9 mouse cellular contexts compared by ENCODE assay signal in the genomic region with DNA sequence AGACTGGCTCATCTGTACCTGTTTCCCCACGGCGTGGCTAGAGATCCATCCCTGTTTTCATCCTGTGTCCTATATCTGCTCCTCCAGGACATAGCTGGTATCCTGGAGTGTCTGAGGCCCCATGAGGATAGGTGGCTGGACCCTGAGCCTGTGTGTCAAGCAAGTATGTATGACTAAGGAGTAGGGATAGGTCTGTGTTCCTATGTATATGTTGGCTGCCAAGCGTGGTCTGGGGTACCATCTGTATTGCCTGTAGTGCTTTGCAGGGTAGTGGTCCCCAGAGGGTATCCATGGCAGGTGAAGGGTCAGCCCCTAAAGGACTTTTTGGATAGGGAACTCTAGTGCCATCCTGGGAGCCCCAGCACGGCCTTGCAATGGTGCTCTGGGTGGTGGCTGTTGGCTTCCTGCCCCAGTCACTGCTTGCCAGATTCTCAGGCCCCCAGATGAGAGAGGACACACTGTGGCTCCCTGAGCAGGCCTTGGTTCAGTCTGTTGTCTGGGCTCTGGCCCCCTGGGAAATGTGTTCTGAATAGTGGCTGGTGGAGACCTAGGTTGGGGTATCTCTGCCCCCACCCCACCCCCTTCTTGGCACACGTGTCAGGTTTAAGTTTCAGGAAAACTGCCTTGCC. TPM values are rescaled to one million over a fixed set of nuclear protein-coding genes. Genes with fewer than 3 reads are reported as not detected.
DNase-seq lines count a peak whose midpoint lies in the region; ATAC-seq and TF ChIP-seq lines count a peak whose summit lies in the region.
"Had no signal": no experiment of that assay in that cellular context is flagged by ENCODE, and none has a peak within 500 bp of the region (broad histone marks: within the 10 kb centered on the region; RNA-seq: fewer than 3 reads in every experiment).

No protein-coding gene starts in this region.

- peaks cover 60% of the 10 kb centered on the region for H3K36me3 ChIP-seq in forebrain, embryonic 10.5 days (replicated peaks)
- no peaks in the 10 kb centered on the region for H3K36me3 ChIP-seq in forebrain, embryonic 15.5 days
- no peaks in the 10 kb centered on the region for H3K36me3 ChIP-seq in thymus, adult 2 months (ENCODE audit: control insufficient read depth, insufficient read depth, low read length)
- 0 out of 2 replicates have a peak, but pooled peaks cover 3% of the 10 kb centered on the region for H3K36me3 ChIP-seq in heart, embryonic 14.5 days (ENCODE audit: control insufficient read depth, insufficient read depth, low read length)

- ATAC-seq in forebrain, embryonic 15.5 days (replicated peaks): no peak
- ATAC-seq in heart, embryonic 14.5 days (ENCODE audit: insufficient number of reproducible peaks, insufficient read depth, low FRiP score, low read depth): no peak
- ATAC-seq in CD4-positive, CD25-positive, alpha-beta regulatory T cell, adult 4 months: no peak

- H3K4me3 ChIP-seq in forebrain, embryonic 10.5 days: peak overlapping the region; percentile 99; the same call in 1 of the 2 replicates
- no peak overlapping the region for H3K4me3 ChIP-seq in forebrain, embryonic 15.5 days
- H3K4me3 ChIP-seq in thymus, adult 2 months (ENCODE audit: control insufficient read depth, insufficient read depth, low read length): no peak overlapping the region
- no peak overlapping the region for H3K4me3 ChIP-seq in heart, embryonic 14.5 days (ENCODE audit: control insufficient read depth in 1 of 2, insufficient read depth in 1 of 2, low read depth in 1 of 2, low read length in 2 of 2)

- no peak for DNase-seq in forebrain, embryonic 10.5 days (ENCODE audit: extremely low spot score, low spot score)
- DNase-seq in thymus, adult 2 months: no peak
- no peak for DNase-seq in thymus, postnatal 14 days
- DNase-seq in lung, postnatal 10 days: peak; percentile 57
- DNase-seq in frontal cortex, postnatal 14 days (ENCODE audit: low spot score in 2 of 2): no peak

- WGBS in forebrain, embryonic 10.5 days: 82% methylated on average over 5 of the region's 5 CpGs
- 71% methylated on average over 5 of the region's 5 CpGs for WGBS in forebrain, embryonic 15.5 days
- WGBS in thymus, adult 2 months: 59% methylated on average over 5 of the region's 5 CpGs
- WGBS in heart, embryonic 14.5 days: 68% methylated on average over 5 of the region's 5 CpGs

- no peak overlapping the region; the same call in 1 of the 2 replicates for H3K27ac ChIP-seq in forebrain, embryonic 10.5 days
- no peak overlapping the region; the same call in 1 of the 2 replicates for H3K27ac ChIP-seq in forebrain, embryonic 15.5 days (replicated peaks)
- H3K27ac ChIP-seq in thymus, adult 2 months (ENCODE audit: control insufficient read depth, insufficient read depth, low read length): peak overlapping the region; percentile 78
- peak overlapping the region in 1 of 2 experiments; percentile 43; a peak in 2 of 4 replicates for H3K27ac ChIP-seq in heart, embryonic 14.5 days (replicated peaks in 1 of 2; ENCODE audit: control insufficient read depth in 1 of 2, insufficient read depth in 1 of 2, low read depth in 2 of 2, low read length in 2 of 2)

- no peak overlapping the region for H3K9ac ChIP-seq in forebrain, embryonic 15.5 days (replicated peaks)
- peak overlapping the region; percentile 97; the same call in 1 of the 2 replicates for H3K9ac ChIP-seq in heart, embryonic 14.5 days (ENCODE audit: low read length)

- H3K4me2 ChIP-seq in forebrain, embryonic 15.5 days (replicated peaks): no peak overlapping the region
- no peak overlapping the region; the same call in 1 of the 2 replicates for H3K4me2 ChIP-seq in heart, embryonic 14.5 days (ENCODE audit: low read length)

- 0 out of 2 replicates have a peak, but pooled peaks cover 5% of the 10 kb centered on the region for H3K27me3 ChIP-seq in forebrain, embryonic 10.5 days (ENCODE audit: poor library complexity, severe bottlenecking)
- H3K27me3 ChIP-seq in forebrain, embryonic 15.5 days: no peaks in the 10 kb centered on the region
- no peaks in the 10 kb centered on the region for H3K27me3 ChIP-seq in thymus, adult 2 months (ENCODE audit: control insufficient read depth, insufficient read depth, low read length)
- H3K27me3 ChIP-seq in heart, embryonic 14.5 days (ENCODE audit: control insufficient read depth, insufficient read depth, low read length): no peaks in the 10 kb centered on the region

- TF ChIP-seq POLR2A in thymus, adult 2 months (IDR thresholded peaks at IDR 0.05; ENCODE audit: control insufficient read depth, extremely low read depth, insufficient read depth, low read length, poor library complexity): no peak

- no peak for TF ChIP-seq CTCF in thymus, adult 2 months (IDR thresholded peaks at IDR 0.05; ENCODE audit: borderline replicate concordance, control insufficient read depth, extremely low read depth, insufficient read depth, low read length, poor library complexity)

- H3K4me1 ChIP-seq in forebrain, embryonic 10.5 days: peaks cover 63% of the 10 kb centered on the region
- peaks cover 41% of the 10 kb centered on the region for H3K4me1 ChIP-seq in forebrain, embryonic 15.5 days
- H3K4me1 ChIP-seq in thymus, adult 2 months (replicated peaks; ENCODE audit: control insufficient read depth, insufficient read depth, low read length): peaks cover 53% of the 10 kb centered on the region
- peaks cover 30 to 49% of the 10 kb centered on the region in 2 experiments for H3K4me1 ChIP-seq in heart, embryonic 14.5 days (ENCODE audit: control insufficient read depth in 2 of 2, insufficient read depth in 2 of 2, low read length in 2 of 2)

- H3K9me3 ChIP-seq in forebrain, embryonic 10.5 days: peaks cover 2% of the 10 kb centered on the region
- H3K9me3 ChIP-seq in forebrain, embryonic 15.5 days: no peaks in the 10 kb centered on the region
- no peaks in the 10 kb centered on the region for H3K9me3 ChIP-seq in heart, embryonic 14.5 days (ENCODE audit: control insufficient read depth, low read length)

RNA-seq across cellular contexts. Expression of gene Mta1, which starts 2.5 kb away (rescaled TPM):
- polyA plus RNA-seq in forebrain, embryonic 10.5 days (2016; fragmentation: Nextera tagmentation; extraction: Ambion mirVana): 21.2 and 22.7 TPM in 2 replicates
- polyA plus RNA-seq in forebrain, embryonic 15.5 days (2015; fragmentation: Nextera tagmentation; extraction: Ambion mirVana): 15.2 and 17.9 TPM in 2 replicates
- 163 and 208 TPM in 2 replicates for polyA plus RNA-seq in thymus, adult 2 months (2012; rRNA removed)
- 14.6 and 15.5 TPM in 2 replicates for polyA plus RNA-seq in heart, embryonic 14.5 days (2014; fragmentation: Nextera tagmentation; extraction: Ambion mirVana)
- polyA plus RNA-seq in CD4-positive, CD25-positive, alpha-beta regulatory T cell, adult 4 months (2017; shearing (Covaris generic)): 10 to 100 TPM in 1 of 2 experiments, 1 to 10 TPM in 1; 9.6 to 15.1 TPM

RNA-seq across cellular contexts. Expression of gene Tex22, which starts 26.3 kb away (rescaled TPM):
- polyA plus RNA-seq in forebrain, embryonic 10.5 days (2016; fragmentation: Nextera tagmentation; extraction: Ambion mirVana): not detected in 2 replicates
- 0.18 and 0.37 TPM in 2 replicates for polyA plus RNA-seq in forebrain, embryonic 15.5 days (2015; fragmentation: Nextera tagmentation; extraction: Ambion mirVana)
- 0.31 and 0.66 TPM in 2 replicates for polyA plus RNA-seq in thymus, adult 2 months (2012; rRNA removed)
- polyA plus RNA-seq in heart, embryonic 14.5 days (2014; fragmentation: Nextera tagmentation; extraction: Ambion mirVana): not detected in 2 replicates
- polyA plus RNA-seq in CD4-positive, CD25-positive, alpha-beta regulatory T cell, adult 4 months (2017; shearing (Covaris generic)): not detected
- polyA plus RNA-seq: embryonic facial prominence, embryonic 11.5 days had no signal

RNA-seq across cellular contexts. Expression of gene Crip2, which starts 39.5 kb away (rescaled TPM):
- polyA plus RNA-seq in forebrain, embryonic 10.5 days (2016; fragmentation: Nextera tagmentation; extraction: Ambion mirVana): 172 and 182 TPM in 2 replicates
- 407 and 414 TPM in 2 replicates for polyA plus RNA-seq in forebrain, embryonic 15.5 days (2015; fragmentation: Nextera tagmentation; extraction: Ambion mirVana)
- polyA plus RNA-seq in thymus, adult 2 months (2012; rRNA removed): 95.9 and 282 TPM in 2 replicates
- 1,706 and 1,786 TPM in 2 replicates for polyA plus RNA-seq in heart, embryonic 14.5 days (2014; fragmentation: Nextera tagmentation; extraction: Ambion mirVana)
- 1 to 10 TPM; 5.7 to 6.9 TPM for polyA plus RNA-seq in CD4-positive, CD25-positive, alpha-beta regulatory T cell, adult 4 months (2017; shearing (Covaris generic))

RNA-seq across cellular contexts. Expression of gene Crip1, which starts 45.6 kb away (rescaled TPM):
- polyA plus RNA-seq in forebrain, embryonic 10.5 days (2016; fragmentation: Nextera tagmentation; extraction: Ambion mirVana): 59.2 and 59.5 TPM in 2 replicates
- 29.1 and 31.5 TPM in 2 replicates for polyA plus RNA-seq in forebrain, embryonic 15.5 days (2015; fragmentation: Nextera tagmentation; extraction: Ambion mirVana)
- polyA plus RNA-seq in thymus, adult 2 months (2012; rRNA removed): 904 and 1,218 TPM in 2 replicates
- 586 and 589 TPM in 2 replicates for polyA plus RNA-seq in heart, embryonic 14.5 days (2014; fragmentation: Nextera tagmentation; extraction: Ambion mirVana)
- polyA plus RNA-seq in CD4-positive, CD25-positive, alpha-beta regulatory T cell, adult 4 months (2017; shearing (Covaris generic)): 1,000 to 10,000 TPM in 1 of 2 experiments, 100 to 1,000 TPM in 1; 784 to 1,045 TPM

RNA-seq across cellular contexts. Expression of gene Tedc1, which starts 55.7 kb away (rescaled TPM):
- polyA plus RNA-seq in forebrain, embryonic 10.5 days (2016; fragmentation: Nextera tagmentation; extraction: Ambion mirVana): 66.4 and 69.6 TPM in 2 replicates
- polyA plus RNA-seq in forebrain, embryonic 15.5 days (2015; fragmentation: Nextera tagmentation; extraction: Ambion mirVana): 22.6 and 24.9 TPM in 2 replicates
- 96.2 and 125 TPM in 2 replicates for polyA plus RNA-seq in thymus, adult 2 months (2012; rRNA removed)
- polyA plus RNA-seq in heart, embryonic 14.5 days (2014; fragmentation: Nextera tagmentation; extraction: Ambion mirVana): 13.3 and 17.5 TPM in 2 replicates
- 1 to 10 TPM; 1.5 to 3.3 TPM for polyA plus RNA-seq in CD4-positive, CD25-positive, alpha-beta regulatory T cell, adult 4 months (2017; shearing (Covaris generic))

Comparison
In these comparisons a context has a peak if more than half of its experiments do, and no peak if none do; other contexts are left out.
1. RNA of gene Crip2, which starts 39.5 kb away (polyA plus RNA-seq): 1,706 to 1,786 TPM in heart, embryonic 14.5 days, 407 to 414 TPM in forebrain, embryonic 15.5 days, 95.9 to 282 TPM in thymus, adult 2 months and 172 to 182 TPM in forebrain, embryonic 10.5 days; 5.7 to 6.9 TPM in CD4-positive, CD25-positive, alpha-beta regulatory T cell, adult 4 months; every median in the first group is over 10 times any median in the second.